Mouse (Mus musculus) heart, adult 8-10 months (tissue): ENCODE results near the gene Tet1. TPM values are rescaled to one million over a fixed set of nuclear protein-coding genes. Genes with fewer than 3 reads are reported as not detected.

Experiments used
- total RNA-seq, 4 experiments: library from RNA; stranded (reverse); gene quantifications; 2 replicates each; pipeline ENCODE4 v1.2.4; 2022

Tet1 gene
- total RNA-seq, 4 experiments from 2014 or later: 4.2 to 8.8 (median 6.8) TPM

Other genes starting within 250 kb of the Tet1 start
- under 1 TPM; 0.60 to 0.95 (median 0.77) TPM for gene Stox1, start 182.9 kb downstream of the Tet1 start, total RNA-seq
- 10 to 100 TPM; 43.1 to 52.2 (median 47.1) TPM for gene Ccar1, start 116.7 kb downstream of the Tet1 start, total RNA-seq
- 10 to 100 TPM; 23.4 to 29.5 (median 23.9) TPM for gene Slc25a16, start 11.6 kb upstream of the Tet1 start, total RNA-seq
- under 1 TPM; 0.38 to 0.66 (median 0.57) TPM for gene Dna2, start 38.0 kb upstream of the Tet1 start, total RNA-seq
- 10 to 100 TPM in 2 of 4 experiments, 1 to 10 TPM in 2; 6.4 to 10.8 (median 9.6) TPM for gene Rufy2, start 71.2 kb upstream of the Tet1 start, total RNA-seq
- 10 to 100 TPM; 28.4 to 38.8 (median 30.2) TPM for gene Hnrnph3, start 115.2 kb upstream of the Tet1 start, total RNA-seq
- 10 to 100 TPM in 2 of 4 experiments, 1 to 10 TPM in 2; 8.9 to 13.2 (median 10.3) TPM for gene Pbld2, start 115.3 kb upstream of the Tet1 start, total RNA-seq
- 1 to 10 TPM; 1.0 to 2.8 (median 2.0) TPM for gene Pbld1, start 151.2 kb upstream of the Tet1 start, total RNA-seq
- not detected for gene Atoh7, start 190.7 kb upstream of the Tet1 start, total RNA-seq